20 mouse cellular contexts compared by ENCODE assay signal in genomic region chr12:76677068-76677467, GRCm38 (mm10). TPM values are rescaled to one million over a fixed set of nuclear protein-coding genes. Genes with fewer than 3 reads are reported as not detected.
DNase-seq lines count a peak whose midpoint lies in the region; ATAC-seq and TF ChIP-seq lines count a peak whose summit lies in the region.
"Had no signal": no experiment of that assay in that cellular context is flagged by ENCODE, and none has a peak within 500 bp of the region (broad histone marks: within the 10 kb centered on the region; RNA-seq: fewer than 3 reads in every experiment).

No protein-coding gene starts in this region.

- H3K36me3 ChIP-seq in erythroblast, embryonic 14.5 days (ENCODE audit: control insufficient read depth), result peaks cover 93% of the 10 kb centered on the region
- H3K36me3 ChIP-seq in intestine, embryonic 14.5 days (ENCODE audit: control insufficient read depth, insufficient read depth, low read length), result no peaks in the 10 kb centered on the region
- no peaks in the 10 kb centered on the region for H3K36me3 ChIP-seq in intestine, postnatal 0 days (ENCODE audit: control insufficient read depth, insufficient read depth)
- H3K36me3 ChIP-seq in neural tube, embryonic 15.5 days, result no peaks in the 10 kb centered on the region
- H3K36me3 ChIP-seq: embryonic facial prominence, embryonic 15.5 days; hindbrain, embryonic 15.5 days; limb, embryonic 13.5 days; neural tube, embryonic 13.5 days had no signal

- peak overlapping the region; percentile 27 for H3K4me3 ChIP-seq in erythroblast, embryonic 14.5 days (replicated peaks)
- H3K4me3 ChIP-seq in intestine, embryonic 14.5 days (ENCODE audit: low read depth, low read length), result no peak overlapping the region
- H3K4me3 ChIP-seq in intestine, postnatal 0 days (ENCODE audit: low read depth, low read length), result no peak overlapping the region
- H3K4me3 ChIP-seq in neural tube, embryonic 15.5 days (replicated peaks), result no peak overlapping the region
- H3K4me3 ChIP-seq: embryonic facial prominence, embryonic 15.5 days; hindbrain, embryonic 15.5 days; left cerebral cortex, adult 2 months; limb, embryonic 13.5 days; neural tube, embryonic 13.5 days had no signal

- no peak for ATAC-seq in erythroblast, adult 5-6 weeks (replicated peaks; ENCODE audit: low FRiP score, poor library complexity, severe bottlenecking)
- no peak for ATAC-seq in intestine, embryonic 14.5 days (replicated peaks; ENCODE audit: low FRiP score, low TSS enrichment, low read depth)
- ATAC-seq in intestine, postnatal 0 days, result no peak
- ATAC-seq in neural tube, embryonic 15.5 days (ENCODE audit: low FRiP score), result no peak
- ATAC-seq: activated CD4-positive, CD25-positive, alpha-beta regulatory T cell, adult 4 months; forebrain, embryonic 14.5 days had no signal

- H3K4me1 ChIP-seq in erythroblast, embryonic 14.5 days (ENCODE audit: control insufficient read depth), result peaks cover 98% of the 10 kb centered on the region
- H3K4me1 ChIP-seq in intestine, embryonic 14.5 days (replicated peaks; ENCODE audit: control insufficient read depth, insufficient read depth, low read length), result peaks cover 7% of the 10 kb centered on the region; the same call in 1 of the 2 replicates
- H3K4me1 ChIP-seq in intestine, postnatal 0 days (replicated peaks; ENCODE audit: control insufficient read depth, insufficient read depth, low read length), result no peaks in the 10 kb centered on the region
- H3K4me1 ChIP-seq in neural tube, embryonic 15.5 days, result 0 out of 2 replicates have a peak, but pooled peaks cover 11% of the 10 kb centered on the region
- H3K4me1 ChIP-seq: embryonic facial prominence, embryonic 15.5 days; neural tube, embryonic 13.5 days had no signal

- no peak for TF ChIP-seq CTCF in intestine, postnatal 0 days (IDR thresholded peaks at IDR 0.05; ENCODE audit: low read depth)

- no peak for DNase-seq in intestine, embryonic 14.5 days (ENCODE audit: low spot score)
- DNase-seq in neural tube, embryonic 10.5 days (ENCODE audit: extremely low spot score, low spot score), result no peak
- no peak for DNase-seq in left cerebral cortex, adult 18-20 months (ENCODE audit: low spot score in 2 of 2)
- no peak for DNase-seq in frontal cortex, adult 2 months (ENCODE audit: extremely low spot score in 1 of 2, low spot score in 1 of 2)
- DNase-seq: adrenal gland, postnatal 25 days; cerebellum, adult 9-11 months; kidney, adult 9 months; retina, postnatal 1 day; thymus, postnatal 14 days had no signal

- H3K27ac ChIP-seq in intestine, embryonic 14.5 days (ENCODE audit: low read depth), result no peak overlapping the region
- no peak overlapping the region for H3K27ac ChIP-seq in intestine, postnatal 0 days (ENCODE audit: low read depth, low read length)
- H3K27ac ChIP-seq in neural tube, embryonic 15.5 days (replicated peaks), result 0 out of 2 replicates have a peak overlapping the region, but pooled peaks have one; percentile 28
- H3K27ac ChIP-seq: embryonic facial prominence, embryonic 15.5 days; hindbrain, embryonic 15.5 days; limb, embryonic 13.5 days; neural tube, embryonic 13.5 days had no signal

- no peak overlapping the region for H3K9ac ChIP-seq in intestine, embryonic 14.5 days (ENCODE audit: low read length)
- H3K9ac ChIP-seq in intestine, postnatal 0 days (ENCODE audit: low read depth, low read length), result no peak overlapping the region
- no peak overlapping the region for H3K9ac ChIP-seq in neural tube, embryonic 15.5 days (replicated peaks)
- H3K9ac ChIP-seq: embryonic facial prominence, embryonic 15.5 days; hindbrain, embryonic 15.5 days; limb, embryonic 13.5 days; neural tube, embryonic 13.5 days had no signal

- H3K9me3 ChIP-seq in erythroblast, embryonic 14.5 days (ENCODE audit: control insufficient read depth, low read length), result no peaks in the 10 kb centered on the region
- H3K9me3 ChIP-seq in intestine, embryonic 14.5 days (ENCODE audit: control insufficient read depth, low read length), result no peaks in the 10 kb centered on the region
- no peaks in the 10 kb centered on the region for H3K9me3 ChIP-seq in intestine, postnatal 0 days (ENCODE audit: control insufficient read depth)
- H3K9me3 ChIP-seq in neural tube, embryonic 15.5 days (replicated peaks), result no peaks in the 10 kb centered on the region
- H3K9me3 ChIP-seq: embryonic facial prominence, embryonic 15.5 days; hindbrain, embryonic 15.5 days; limb, embryonic 13.5 days; neural tube, embryonic 13.5 days had no signal

- no peaks in the 10 kb centered on the region for H3K27me3 ChIP-seq in erythroblast, embryonic 14.5 days (ENCODE audit: control insufficient read depth)
- H3K27me3 ChIP-seq in intestine, embryonic 14.5 days (replicated peaks; ENCODE audit: control insufficient read depth, insufficient read depth, low read length), result no peaks in the 10 kb centered on the region
- no peaks in the 10 kb centered on the region for H3K27me3 ChIP-seq in intestine, postnatal 0 days (replicated peaks; ENCODE audit: control insufficient read depth, insufficient read depth, low read length)
- H3K27me3 ChIP-seq in neural tube, embryonic 15.5 days (replicated peaks), result no peaks in the 10 kb centered on the region
- H3K27me3 ChIP-seq: embryonic facial prominence, embryonic 15.5 days; hindbrain, embryonic 15.5 days; limb, embryonic 13.5 days; neural tube, embryonic 13.5 days had no signal

- H3K4me2 ChIP-seq in intestine, embryonic 14.5 days (ENCODE audit: low read length), result peak overlapping the region; percentile 31; the same call in 1 of the 2 replicates
- no peak overlapping the region for H3K4me2 ChIP-seq in intestine, postnatal 0 days (replicated peaks; ENCODE audit: low read depth)
- H3K4me2 ChIP-seq in neural tube, embryonic 15.5 days, result no peak overlapping the region
- H3K4me2 ChIP-seq: embryonic facial prominence, embryonic 15.5 days; hindbrain, embryonic 15.5 days; limb, embryonic 13.5 days; neural tube, embryonic 13.5 days had no signal

- WGBS in intestine, embryonic 14.5 days, result 54% methylated on average over 7 of the region's 7 CpGs
- 53% methylated on average over 7 of the region's 7 CpGs for WGBS in intestine, postnatal 0 days
- WGBS in neural tube, embryonic 15.5 days, result 52% methylated on average over 7 of the region's 7 CpGs

RNA-seq across cellular contexts. Expression of gene Sptb, which starts 33.3 kb away (rescaled TPM):
- 192 and 204 TPM in 2 replicates for polyA plus RNA-seq in erythroblast, embryonic 14.5 days (2012)
- total RNA-seq in erythroblast, adult 5-6 weeks (2015; ENCODE audit: low replicate concordance), result 261 and 284 TPM in 2 replicates
- 799 and 1,028 TPM in 2 replicates for total RNA-seq in erythroblast, adult 5-6 weeks (2017; ENCODE audit: low replicate concordance)
- polyA plus RNA-seq in intestine, embryonic 14.5 days (2014; fragmentation: Nextera tagmentation; extraction: Ambion mirVana), result 1.5 and 1.6 TPM in 2 replicates
- 0.26 and 0.35 TPM in 2 replicates for polyA plus RNA-seq in intestine, postnatal 0 days (2015; fragmentation: Nextera tagmentation; extraction: Ambion mirVana)
- polyA plus RNA-seq in neural tube, embryonic 15.5 days (2015; fragmentation: Nextera tagmentation; extraction: Ambion mirVana), result 6.6 and 7.3 TPM in 2 replicates
- 100 to 1,000 TPM in 1 of 2 experiments, 10 to 100 TPM in 1; 93.9 to 100 TPM for total RNA-seq in left cerebral cortex, adult 18-20 months (2021)
- 32.1 and 33.9 TPM in 2 replicates for polyA plus RNA-seq in frontal cortex, adult 2 months (2012; rRNA removed)
